Mouse (Mus musculus): ENCODE measurements around the gene Prok1.

Prok1 gene

GRCm38 (mm10) chr3:107238051-107238450, 1.5 kb downstream of the Prok1 start:
- no peak for DNase-seq (ENCODE audit: low read depth, low spot score)

- no peak for DNase-seq (ENCODE audit: low read depth, low spot score)
Observed at GRCm38 (mm10) chr3:107233945-107234344, 5.6 kb downstream of the Prok1 start.

- peak; percentile 87 for DNase-seq (ENCODE audit: low read depth, low spot score)
Observed at GRCm38 (mm10) chr3:107233351-107233813, 6.1 kb downstream of the Prok1 start.

- no peak for DNase-seq (ENCODE audit: low read depth, low spot score)
Observed at GRCm38 (mm10) chr3:107231202-107231601, 8.3 kb downstream of the Prok1 start.

- no peak for DNase-seq (ENCODE audit: low read depth, low spot score)
Observed at GRCm38 (mm10) chr3:107230527-107230926, 9.0 kb downstream of the Prok1 start, which contains the start of gene A630076J17Rik. A630076J17Rik (plus strand) TSS chr3:107230614.

GRCm38 (mm10) chr3:107229822-107230221, 9.7 kb downstream of the Prok1 start:
- no peak for DNase-seq (ENCODE audit: low read depth, low spot score)

- DNase-seq (ENCODE audit: low read depth, low spot score): no peak
Observed at GRCm38 (mm10) chr3:107229221-107229620, 10.3 kb downstream of the Prok1 start.

GRCm38 (mm10) chr3:107225820-107226219, 13.7 kb downstream of the Prok1 start:
- no peak for DNase-seq (ENCODE audit: low read depth, low spot score)

GRCm38 (mm10) chr3:107223230-107223629, 16.3 kb downstream of the Prok1 start:
- DNase-seq (ENCODE audit: low read depth, low spot score): no peak

GRCm38 (mm10) chr3:107221608-107222007, 17.9 kb downstream of the Prok1 start, which contains the start of gene Cym:
Cym (minus strand) TSS chr3:107221732.
- DNase-seq (ENCODE audit: low read depth, low spot score): no peak

- DNase-seq (ENCODE audit: low read depth, low spot score): no peak
Observed at GRCm38 (mm10) chr3:107218572-107218971, 20.9 kb downstream of the Prok1 start.

GRCm38 (mm10) chr3:107217101-107217480, 22.4 kb downstream of the Prok1 start:
- DNase-seq (ENCODE audit: low read depth, low spot score): no peak

- DNase-seq (ENCODE audit: low read depth, low spot score): no peak
Observed at GRCm38 (mm10) chr3:107216400-107217100, 23.0 kb downstream of the Prok1 start.

GRCm38 (mm10) chr3:107214606-107215005, 24.9 kb downstream of the Prok1 start:
- DNase-seq (ENCODE audit: low read depth, low spot score): no peak

GRCm38 (mm10) chr3:107207625-107208253, 31.8 kb downstream of the Prok1 start:
- DNase-seq (ENCODE audit: low read depth, low spot score): no peak

GRCm38 (mm10) chr3:107206490-107207150, 32.9 kb downstream of the Prok1 start:
- DNase-seq (ENCODE audit: low read depth, low spot score): no peak

GRCm38 (mm10) chr3:107205994-107206393, 33.5 kb downstream of the Prok1 start:
- DNase-seq (ENCODE audit: low read depth, low spot score): no peak

- no peak for DNase-seq (ENCODE audit: low read depth, low spot score)
Observed at GRCm38 (mm10) chr3:107205170-107205569, 34.3 kb downstream of the Prok1 start.

GRCm38 (mm10) chr3:107204413-107204812, 35.1 kb downstream of the Prok1 start:
- no peak for DNase-seq (ENCODE audit: low read depth, low spot score)

GRCm38 (mm10) chr3:107201310-107202180, 38.0 kb downstream of the Prok1 start:
- DNase-seq (ENCODE audit: low read depth, low spot score): no peak

GRCm38 (mm10) chr3:107188226-107188899, 51.1 kb downstream of the Prok1 start:
- peak; percentile 54 for DNase-seq (ENCODE audit: low read depth, low spot score)

Data from telencephalon, adult 2 months (tissue).